Mouse (Mus musculus): Measurements from ENCODE around the gene Phf7.
A peak's percentile ranks its signal among the peaks of the same experiment; 100 is the strongest.

Gene Phf7

DNA sequence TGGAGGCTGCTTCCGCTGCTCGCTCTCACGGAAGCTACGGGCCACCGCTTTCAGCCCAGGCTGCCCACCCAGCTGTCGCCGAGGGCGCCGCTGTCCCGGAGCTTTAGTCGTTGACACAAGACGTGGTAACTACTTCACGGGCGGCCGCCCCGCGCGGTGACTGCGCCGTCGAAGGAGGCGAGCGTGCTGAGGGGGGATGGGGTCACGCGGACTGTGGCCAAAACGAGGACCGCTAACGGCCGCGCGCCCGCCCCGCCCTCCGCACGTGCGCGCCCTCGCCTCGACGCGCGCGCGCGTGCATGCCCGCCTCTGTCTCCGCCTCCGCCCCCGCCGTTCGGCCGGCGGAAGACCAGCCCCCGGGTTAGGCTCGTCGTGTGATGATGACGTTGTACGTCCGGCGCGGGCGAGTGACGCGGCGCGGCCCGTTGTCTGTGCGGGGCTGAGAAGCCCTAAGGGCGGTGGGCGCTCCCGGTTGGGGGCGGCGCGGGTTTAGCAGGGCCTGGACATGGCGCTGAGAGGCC lies at the start of gene Phf7, which contains the start of gene Bap1:
Gene Phf7, minus strand, starts transcription at position 234 of the 521 bp plus-strand sequence.
Gene Bap1, plus strand, starts transcription at position 367 of the 521 bp plus-strand sequence.
- DNase-seq (ENCODE audit: low spot score), result peak; percentile 96

DNA sequence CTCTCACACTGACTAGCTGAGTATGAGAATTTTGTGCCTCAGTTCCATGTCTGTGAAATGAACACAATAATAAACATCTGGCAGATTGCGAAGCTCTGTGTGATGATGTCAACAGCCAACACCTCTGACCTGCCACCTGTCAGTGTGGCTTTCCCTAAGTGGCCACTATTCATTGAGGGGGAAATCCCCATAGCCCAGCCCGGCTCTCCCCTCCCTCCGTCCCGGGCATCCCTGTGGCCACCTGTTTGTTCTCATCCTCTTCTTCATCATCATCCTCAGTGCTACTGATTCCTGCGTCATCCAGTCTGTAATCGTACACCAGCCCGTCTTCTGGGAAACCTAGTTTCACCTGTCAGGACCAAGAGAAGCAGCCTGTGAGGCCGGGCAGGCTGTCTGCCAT lies 34.6 kb upstream of the Phf7 start:
- no peak for DNase-seq (ENCODE audit: low spot score)

- DNase-seq (ENCODE audit: low spot score), result peak; percentile 73
Observed at GRCm38 (mm10) chr14:31272164-31272563, 21.0 kb upstream of the Phf7 start.

DNA sequence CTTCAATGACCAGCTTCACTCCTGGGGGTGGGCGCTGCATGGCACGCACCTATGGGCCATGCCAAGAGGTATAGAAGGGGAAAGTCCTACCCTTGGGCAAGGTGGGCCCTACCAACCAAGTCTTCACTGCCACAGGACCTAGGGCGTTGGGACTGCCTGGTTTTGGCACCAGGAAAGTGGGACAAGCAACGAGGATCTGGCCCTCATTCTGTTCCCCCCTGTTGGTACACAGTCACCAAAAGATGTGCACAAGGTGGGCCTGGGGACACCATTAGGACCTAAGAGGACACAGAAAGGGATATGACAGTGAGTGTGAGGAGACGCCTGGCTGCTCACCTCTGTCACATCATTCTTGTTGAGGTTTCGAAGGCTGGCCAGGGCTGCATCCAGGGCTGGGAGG lies 20.0 kb upstream of the Phf7 start:
- no peak for DNase-seq (ENCODE audit: low spot score)

GRCm38 (mm10) chr14:31269456-31270100 lies 18.5 kb upstream of the Phf7 start:
- DNase-seq (ENCODE audit: low spot score), result peak; percentile 47

- no peak for DNase-seq (ENCODE audit: low spot score)
Observed at GRCm38 (mm10) chr14:31268301-31269001, 17.3 kb upstream of the Phf7 start.

DNA sequence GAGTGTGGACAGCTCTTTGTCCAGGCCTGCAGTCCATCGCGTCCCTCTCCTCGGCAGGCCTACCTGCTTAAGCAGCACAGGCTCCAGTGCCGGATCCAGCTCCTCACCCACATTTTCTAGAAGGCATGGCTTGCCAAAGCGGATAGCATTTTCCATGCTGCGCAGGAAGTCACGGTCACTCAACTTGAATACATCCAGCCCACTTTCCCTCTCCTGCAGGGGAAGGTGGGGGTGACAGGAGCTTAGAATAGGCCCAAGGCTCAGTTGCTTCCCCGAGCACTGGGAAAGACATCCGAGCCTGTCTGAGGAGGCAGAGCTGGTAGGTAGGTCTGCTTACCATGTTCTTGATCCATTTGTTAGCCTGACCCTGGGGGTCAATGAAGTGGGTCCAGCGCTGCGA lies 16.5 kb upstream of the Phf7 start:
- no peak for DNase-seq (ENCODE audit: low spot score)

DNA sequence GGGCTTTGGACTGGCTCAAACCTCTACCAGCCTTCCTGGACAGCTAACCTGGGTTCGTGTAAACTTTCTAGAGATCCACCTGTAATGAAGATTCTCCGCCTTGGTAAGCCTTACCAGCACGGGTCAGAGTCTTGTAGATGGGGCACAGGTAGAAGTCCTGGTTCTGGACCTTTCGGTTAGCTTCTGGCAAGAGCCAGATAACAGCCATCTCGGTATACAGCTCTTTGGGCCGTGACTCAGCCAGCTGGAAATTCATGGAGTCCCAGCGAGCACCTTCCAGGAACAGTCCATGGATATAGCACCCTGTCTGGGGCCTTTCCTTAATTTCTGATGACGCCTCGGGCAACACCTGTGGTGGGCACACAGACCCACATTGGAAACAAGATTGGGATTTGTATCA lies 9.8 kb upstream of the Phf7 start:
- DNase-seq (ENCODE audit: low spot score), result no peak

- DNase-seq (ENCODE audit: low spot score), result no peak
Observed at GRCm38 (mm10) chr14:31260374-31260773, 9.3 kb upstream of the Phf7 start.

DNA sequence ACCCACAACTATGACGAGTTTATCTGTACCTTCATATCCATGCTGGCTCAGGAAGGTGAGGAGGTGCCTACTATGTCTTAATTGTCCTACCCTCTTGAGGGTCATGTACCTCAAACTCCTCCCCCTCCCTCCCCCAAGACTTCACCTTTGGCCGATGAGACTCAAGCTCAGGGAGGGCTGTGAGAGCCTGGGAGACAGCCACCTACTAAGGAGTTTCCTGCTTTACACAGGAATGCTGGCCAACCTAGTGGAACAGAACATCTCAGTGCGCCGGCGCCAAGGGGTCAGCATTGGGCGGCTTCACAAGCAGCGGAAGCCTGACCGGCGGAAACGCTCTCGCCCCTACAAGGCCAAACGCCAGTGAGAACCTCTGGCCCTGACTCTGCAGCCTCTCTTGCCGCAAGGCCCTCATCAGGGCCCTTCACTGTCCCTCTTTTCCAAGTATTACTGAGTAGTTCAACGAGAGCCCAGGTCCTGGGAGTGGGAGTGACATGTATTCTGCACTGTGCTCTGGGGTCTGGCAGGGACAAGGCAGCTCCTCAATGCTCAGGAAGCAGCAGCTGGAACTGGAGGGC lies 7.4 kb upstream of the Phf7 start:
- no peak for DNase-seq (ENCODE audit: low spot score)

DNA sequence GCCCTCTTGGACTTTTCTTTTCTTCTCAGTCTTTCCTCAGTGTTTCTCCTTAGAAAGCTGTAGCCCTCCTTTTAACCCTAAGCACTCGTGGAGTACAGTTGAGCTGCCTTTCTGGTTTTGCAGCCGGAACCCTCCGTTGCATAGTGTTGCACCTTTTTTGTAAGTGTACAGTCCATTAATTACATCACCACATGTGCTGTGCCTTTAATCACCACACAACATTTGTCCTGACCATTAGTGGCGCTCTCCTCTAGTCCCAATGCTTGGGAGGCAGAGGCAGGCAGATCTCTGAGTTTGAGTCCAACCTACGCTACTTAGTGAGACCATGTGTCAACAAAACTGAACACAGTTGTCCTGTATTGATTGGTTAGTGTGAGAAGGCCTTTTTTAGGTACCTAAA lies 974 bp upstream of the Phf7 start:
- DNase-seq (ENCODE audit: low spot score), result no peak

- DNase-seq (ENCODE audit: low spot score), result no peak
Observed at GRCm38 (mm10) chr14:31251626-31252025, 509 bp upstream of the Phf7 start.

DNA sequence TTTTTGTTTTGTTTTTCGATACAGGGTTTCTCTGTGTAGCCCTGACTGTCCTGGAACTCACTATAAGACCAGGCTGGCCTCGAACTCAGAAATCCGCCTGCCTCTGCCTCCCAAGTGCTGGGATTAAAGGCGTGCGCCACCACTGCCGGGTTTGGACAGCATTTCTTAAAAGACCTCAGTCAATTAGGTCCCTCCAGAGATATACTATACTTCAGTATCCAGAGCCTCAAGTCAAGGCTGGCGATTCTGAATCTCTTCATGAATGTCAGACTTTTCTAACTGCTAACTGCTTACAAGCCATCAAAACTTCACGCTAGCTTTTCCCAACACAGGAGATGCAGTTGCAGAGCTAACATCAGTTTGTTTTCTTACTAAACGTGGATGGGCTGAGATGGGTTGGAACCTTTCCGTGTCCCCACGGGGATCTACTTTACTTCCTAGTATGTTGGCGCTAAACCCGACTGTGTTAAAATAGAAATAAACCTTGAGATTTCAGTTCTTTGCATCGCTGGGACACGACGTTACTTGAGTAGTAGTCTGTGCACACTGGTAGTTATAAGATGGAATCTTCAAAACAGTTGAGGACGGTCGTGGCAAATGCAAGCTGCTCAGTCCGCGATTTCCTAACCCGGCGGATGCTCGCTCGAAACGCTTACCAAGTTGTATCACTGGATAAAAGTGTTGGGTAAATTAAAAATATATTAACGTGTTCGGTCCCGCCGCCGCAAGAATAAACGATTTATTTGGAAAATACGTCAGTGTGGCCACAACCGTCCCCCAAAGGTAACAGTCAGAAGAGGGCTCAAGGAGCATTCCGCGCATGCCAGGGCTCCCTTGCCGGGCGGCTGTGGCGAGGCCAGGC lies 664 bp downstream of the Phf7 start:
- no peak for DNase-seq (ENCODE audit: low spot score)

DNA sequence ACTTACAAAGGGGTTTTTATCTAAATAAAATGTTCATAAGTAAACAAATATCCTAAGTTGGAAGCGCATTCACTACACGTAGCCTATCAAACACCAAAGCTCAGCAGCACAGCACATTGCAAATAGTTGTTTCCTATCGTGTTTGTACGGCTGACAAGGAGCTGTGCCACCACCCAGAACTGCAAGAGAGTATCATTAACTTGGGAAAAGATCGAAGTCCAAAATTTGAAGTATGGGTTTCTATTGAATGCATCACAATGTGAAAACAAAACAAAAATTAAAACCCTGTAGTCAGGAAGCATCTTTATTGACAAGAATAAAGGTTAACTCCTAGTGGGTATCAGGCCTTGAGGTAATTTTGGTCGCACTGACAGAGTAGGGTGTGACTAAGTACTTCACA lies 2.7 kb downstream of the Phf7 start:
- no peak for DNase-seq (ENCODE audit: low spot score)

DNA sequence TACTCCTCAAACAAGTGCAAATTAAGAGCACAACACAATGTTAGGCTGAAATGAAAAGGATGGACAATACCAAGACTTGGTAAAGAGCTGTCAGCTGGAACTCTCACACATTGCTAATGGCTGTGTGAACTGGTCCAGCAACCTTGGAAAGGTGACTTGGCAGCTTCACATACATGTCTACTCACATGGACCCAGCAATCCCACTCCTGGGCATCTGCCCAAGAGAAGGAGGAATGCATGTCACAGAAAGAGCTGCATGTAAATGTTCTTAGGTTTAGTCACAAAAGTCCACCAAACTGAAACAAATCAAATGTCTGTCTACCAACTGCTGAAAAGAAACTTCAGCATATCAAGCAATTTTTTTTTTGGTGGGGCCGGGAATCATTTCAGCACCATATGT lies 5.2 kb downstream of the Phf7 start:
- DNase-seq (ENCODE audit: low spot score), result no peak

DNA sequence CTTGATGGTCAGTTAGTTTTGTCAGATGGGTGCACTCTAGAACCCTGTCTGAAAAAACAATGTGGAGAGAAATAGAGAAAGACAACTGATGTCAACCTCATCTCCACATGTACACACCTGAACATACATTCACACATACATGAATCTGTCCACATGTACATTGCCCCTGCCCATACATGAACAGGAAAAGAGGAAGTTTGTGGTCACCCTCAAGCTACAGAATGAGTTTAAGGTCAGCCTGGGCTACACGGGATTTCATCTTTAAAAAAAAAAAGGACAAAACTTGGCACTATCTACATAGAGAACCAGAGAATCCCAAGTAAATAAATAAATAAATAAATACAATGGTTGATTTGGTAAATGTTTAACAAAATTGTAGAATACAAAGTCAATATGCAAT lies 6.3 kb downstream of the Phf7 start:
- no peak for DNase-seq (ENCODE audit: low spot score)

DNA sequence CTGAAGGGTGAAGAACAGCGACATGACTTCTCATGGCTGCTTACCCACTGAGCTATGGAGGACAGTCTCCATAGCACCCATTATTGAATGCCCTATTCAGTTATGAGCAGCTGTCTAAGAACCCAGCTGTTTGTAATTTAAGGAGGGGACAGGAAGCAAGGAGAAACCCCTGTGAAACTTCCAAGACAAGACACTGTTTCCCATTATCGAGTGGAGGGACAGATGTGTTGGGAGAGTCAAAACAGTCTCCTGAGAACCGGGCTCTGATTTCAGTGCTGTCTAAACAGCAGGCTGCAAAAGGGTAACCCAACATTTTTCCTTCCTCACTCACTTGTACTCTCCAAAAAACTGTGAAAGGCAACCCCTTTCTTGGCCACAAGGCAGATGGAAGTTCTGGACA lies 10.6 kb downstream of the Phf7 start:
- no peak for DNase-seq (ENCODE audit: low spot score)

DNA sequence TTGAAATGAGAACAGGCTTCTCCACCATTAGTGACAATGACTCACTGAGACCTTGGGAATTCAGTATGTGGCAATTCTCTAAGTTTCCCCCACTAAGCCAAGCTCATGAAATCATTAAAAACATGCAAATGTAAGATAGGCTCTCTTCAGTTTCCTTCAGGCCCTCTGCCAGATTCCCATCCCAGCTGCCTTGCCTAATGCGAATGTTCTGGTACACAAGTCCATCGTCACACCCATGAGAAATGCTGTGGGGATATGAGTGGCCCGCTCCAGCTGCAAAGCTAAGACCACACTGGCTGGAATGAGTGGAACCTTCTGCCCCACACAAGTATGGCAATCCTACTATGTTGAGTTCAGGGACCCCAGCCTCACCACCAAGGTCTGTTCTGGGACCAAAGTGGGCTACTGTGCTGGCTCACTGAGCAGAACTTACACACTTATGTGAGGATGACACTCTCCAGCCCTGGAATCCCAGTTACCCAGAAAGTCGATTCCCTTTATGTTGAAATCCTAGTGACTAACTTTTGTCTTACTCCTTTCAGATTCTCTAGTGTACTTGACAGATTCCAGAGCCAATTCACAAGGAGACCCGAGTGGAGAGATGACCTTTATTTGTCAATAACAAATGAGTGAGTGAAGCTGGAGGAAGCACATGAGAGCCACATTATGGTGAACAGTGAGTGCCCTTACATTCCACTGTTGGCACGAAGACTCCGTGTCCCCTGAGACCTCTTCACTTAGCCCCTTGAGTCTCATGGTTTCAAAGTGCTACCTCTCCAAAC lies 13.8 kb downstream of the Phf7 start:
- DNase-seq (ENCODE audit: low spot score), result no peak

- peak; percentile 71 for DNase-seq (ENCODE audit: low spot score)
Observed at GRCm38 (mm10) chr14:31233996-31234591, 17.0 kb downstream of the Phf7 start.

GRCm38 (mm10) chr14:31233070-31233995 lies 17.8 kb downstream of the Phf7 start:
- no peak for DNase-seq (ENCODE audit: low spot score)

All from ovary, postnatal 36 days (tissue).